Mouse (Mus musculus) E14TG2a.4 (cell line): ENCODE data around the gene Zc3h7b.

Experiments
- H3K27me3 ChIP-seq: 2 replicates; pipeline ENCODE4 v1.6.1; 2014; ENCODE audit warnings: low read length, control low read depth; ENCODE audit not compliant: insufficient read depth
- H3K36me3 ChIP-seq: 2 replicates; pipeline ENCODE4 v1.6.1; 2014; ENCODE audit warnings: low read length, control low read depth; ENCODE audit not compliant: insufficient read depth
- H3K4me1 ChIP-seq: replicated peaks from 2 replicates; pipeline ENCODE4 v1.6.1; 2014; ENCODE audit warnings: low read depth, low read length, control low read depth
- H3K4me3 ChIP-seq: replicated peaks from 2 replicates; pipeline ENCODE4 v1.5.1; 2014; ENCODE audit warnings: mild to moderate bottlenecking, low read length
- H3K9me3 ChIP-seq: 2 replicates; pipeline ENCODE4 v1.6.1; 2014; ENCODE audit warnings: low read length, control low read depth
- CTCF ChIP-seq: conservative IDR thresholded peaks from 2 replicates; pipeline ENCODE4 v1.5.1; 2014; ENCODE audit warnings: low read length
- NANOG ChIP-seq: IDR thresholded peaks from 2 replicates; pipeline ENCODE4 v1.6.1; 2014; ENCODE audit warnings: borderline replicate concordance, low read length, mixed read lengths
- POU5F1 ChIP-seq: IDR thresholded peaks from 2 replicates; pipeline ENCODE4 v1.6.1; 2014; ENCODE audit warnings: low read length, borderline replicate concordance

Gene Zc3h7b

DNA sequence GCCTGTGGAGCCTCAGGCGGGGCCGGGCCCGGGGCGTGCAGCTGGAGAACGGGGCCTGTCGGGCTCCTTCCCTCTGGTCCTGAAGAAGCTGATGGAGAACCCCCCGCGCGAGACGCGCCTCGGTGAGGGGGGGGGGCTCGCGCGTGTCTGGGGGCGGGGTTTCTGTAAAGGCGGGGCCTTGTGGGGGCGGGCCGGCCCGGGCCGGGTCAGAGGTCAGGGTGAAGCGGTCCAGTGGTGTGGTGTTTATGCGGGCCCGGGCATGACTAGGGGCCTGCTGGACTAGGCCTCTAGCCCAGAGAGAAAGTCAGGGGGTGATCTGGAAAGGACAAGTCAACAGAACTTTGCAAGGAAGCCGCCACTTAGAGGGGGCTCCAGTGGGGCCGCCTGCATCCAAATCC is 66.7 kb downstream of the Zc3h7b start:
- H3K36me3 ChIP-seq, result peaks cover 23% of the 10 kb centered on the region
- peaks cover 37% of the 10 kb centered on the region for H3K4me1 ChIP-seq
- peaks cover 4% of the 10 kb centered on the region for H3K27me3 ChIP-seq
- H3K9me3 ChIP-seq, result no peaks in the 10 kb centered on the region
- no peak for TF ChIP-seq CTCF
- no peak for TF ChIP-seq POU5F1
- TF ChIP-seq NANOG, result no peak
- H3K4me3 ChIP-seq, result peak overlapping the region; percentile 86

DNA sequence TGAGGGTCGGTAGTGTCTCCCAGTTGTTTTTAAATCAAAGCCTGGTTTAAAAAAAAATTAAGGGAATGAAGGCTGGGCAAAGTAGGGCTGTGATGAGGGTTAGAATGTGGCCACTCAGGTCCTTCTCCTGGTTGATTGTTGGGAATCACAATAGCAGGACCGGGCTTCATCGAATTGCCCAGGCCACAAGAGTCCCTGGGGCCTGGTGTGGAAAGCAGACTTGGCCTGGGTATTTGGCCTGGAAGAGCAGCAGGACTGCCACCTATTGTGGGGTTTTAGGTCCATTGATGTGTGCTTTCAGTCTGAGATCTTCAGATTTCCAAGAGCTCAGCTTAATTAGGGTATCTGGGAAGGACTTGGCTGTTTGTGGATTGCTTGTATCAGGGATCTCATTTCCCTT is 67.4 kb downstream of the Zc3h7b start:
- H3K4me1 ChIP-seq, result peaks cover 37% of the 10 kb centered on the region
- TF ChIP-seq POU5F1 (no peak), CTCF (no peak), NANOG (no peak)
- H3K9me3 ChIP-seq, result no peaks in the 10 kb centered on the region
- H3K4me3 ChIP-seq, result peak overlapping the region; percentile 86
- H3K36me3 ChIP-seq, result peaks cover 30% of the 10 kb centered on the region
- H3K27me3 ChIP-seq, result peaks cover 4% of the 10 kb centered on the region

- Histone ChIP-seq H3K4me1 (peaks cover 37% of the 10 kb centered on the region), H3K4me3 (peak overlapping the region; percentile 86), H3K27me3 (peaks cover 4% of the 10 kb centered on the region), H3K9me3 (no peaks in the 10 kb centered on the region), H3K36me3 (peaks cover 36% of the 10 kb centered on the region)
- TF ChIP-seq POU5F1, result no peak
- TF ChIP-seq NANOG, result no peak
- TF ChIP-seq CTCF, result no peak
Observed at GRCm38 (mm10) chr15:81812696-81813631, 68.1 kb downstream of the Zc3h7b start.

GRCm38 (mm10) chr15:81813986-81814705 is 69.3 kb downstream of the Zc3h7b start:
- Histone ChIP-seq H3K27me3 (peaks cover under 1% of the 10 kb centered on the region), H3K4me1 (peaks cover 37% of the 10 kb centered on the region), H3K36me3 (peaks cover 40% of the 10 kb centered on the region), H3K4me3 (no peak overlapping the region), H3K9me3 (no peaks in the 10 kb centered on the region)
- TF ChIP-seq NANOG (no peak), CTCF (no peak)

DNA sequence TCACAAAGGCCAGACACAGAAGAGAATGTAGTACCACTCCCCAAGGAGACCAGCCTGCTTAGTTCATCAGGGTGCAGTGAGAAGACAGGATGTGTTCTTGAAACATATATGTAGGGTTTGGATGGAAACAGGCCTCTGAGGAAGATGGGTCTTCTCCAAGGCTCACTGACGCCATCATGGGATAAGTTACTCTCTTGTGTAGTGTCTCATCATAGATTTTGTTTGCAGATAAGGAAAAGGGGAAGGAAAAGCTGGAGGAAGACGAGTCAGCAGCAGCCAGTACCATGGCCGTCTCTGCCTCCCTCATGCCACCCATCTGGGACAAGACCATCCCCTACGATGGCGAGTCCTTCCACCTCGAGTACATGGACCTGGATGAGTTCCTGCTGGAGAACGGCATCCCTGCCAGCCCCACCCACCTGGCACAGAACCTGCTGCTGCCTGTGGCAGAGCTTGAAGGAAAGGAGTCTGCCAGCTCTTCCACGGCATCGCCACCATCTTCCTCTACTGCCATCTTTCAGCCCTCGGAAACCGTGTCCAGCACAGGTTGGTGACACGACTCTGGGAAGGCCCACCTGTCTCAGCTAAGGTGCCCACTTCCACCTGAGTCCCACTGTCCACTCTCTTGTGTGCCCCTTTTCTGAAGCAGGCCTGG is 70.0 kb downstream of the Zc3h7b start:
- TF ChIP-seq CTCF, result no peak
- TF ChIP-seq NANOG, result no peak
- no peak for TF ChIP-seq POU5F1
- Histone ChIP-seq H3K36me3 (peaks cover 47% of the 10 kb centered on the region), H3K27me3 (no peaks in the 10 kb centered on the region), H3K4me3 (no peak overlapping the region), H3K4me1 (peaks cover 33% of the 10 kb centered on the region), H3K9me3 (no peaks in the 10 kb centered on the region)

DNA sequence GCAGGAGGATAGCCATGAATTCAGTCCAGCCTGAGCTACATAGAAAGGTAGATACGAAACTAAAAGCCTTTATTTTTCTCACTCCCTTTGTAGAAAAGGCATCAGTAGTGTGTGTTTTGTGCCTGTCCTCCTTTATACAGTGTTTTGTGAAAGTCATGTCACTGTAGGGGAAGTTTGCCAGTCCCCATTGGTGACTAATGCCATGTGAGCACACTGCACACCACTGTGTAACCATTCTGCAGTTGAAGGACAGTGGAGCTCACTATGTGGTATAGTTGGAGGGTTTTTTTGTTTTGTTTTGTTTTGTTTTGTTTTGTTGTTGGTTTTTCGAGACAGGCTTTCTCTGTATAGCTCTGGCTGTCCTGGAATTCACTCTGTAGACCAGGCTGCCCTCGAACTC is 73.5 kb downstream of the Zc3h7b start:
- no peak for TF ChIP-seq NANOG
- no peak for TF ChIP-seq POU5F1
- no peak for TF ChIP-seq CTCF
- H3K27me3 ChIP-seq, result no peaks in the 10 kb centered on the region
- H3K36me3 ChIP-seq, result peaks cover 74% of the 10 kb centered on the region
- no peaks in the 10 kb centered on the region for H3K9me3 ChIP-seq
- H3K4me1 ChIP-seq, result peaks cover 9% of the 10 kb centered on the region
- no peak overlapping the region for H3K4me3 ChIP-seq

DNA sequence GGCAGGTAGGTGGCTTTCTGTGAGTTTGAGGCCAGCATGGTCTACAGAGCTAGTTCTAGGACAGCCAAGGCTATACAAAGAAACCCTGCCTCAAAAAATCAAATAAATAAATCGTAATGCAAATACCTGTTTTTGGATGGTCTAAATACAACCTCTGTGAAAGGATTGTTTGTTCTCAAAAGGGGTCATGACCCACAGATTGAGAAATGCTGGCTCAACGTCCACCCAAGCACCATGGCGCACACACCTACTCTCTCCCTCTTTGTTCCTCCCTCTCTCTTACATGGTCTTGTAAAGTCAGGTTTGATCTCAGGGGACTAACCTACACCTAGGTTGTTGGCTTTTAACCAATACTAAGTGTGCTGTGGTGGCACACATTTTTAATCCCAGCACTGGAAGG is 77.8 kb downstream of the Zc3h7b start:
- no peak for TF ChIP-seq CTCF
- TF ChIP-seq POU5F1, result no peak
- no peak for TF ChIP-seq NANOG
- H3K4me3 ChIP-seq, result no peak overlapping the region
- H3K4me1 ChIP-seq, result peaks cover 9% of the 10 kb centered on the region; the same call in 1 of the 2 replicates
- no peaks in the 10 kb centered on the region for H3K27me3 ChIP-seq
- no peaks in the 10 kb centered on the region for H3K9me3 ChIP-seq
- peaks cover 66% of the 10 kb centered on the region for H3K36me3 ChIP-seq

DNA sequence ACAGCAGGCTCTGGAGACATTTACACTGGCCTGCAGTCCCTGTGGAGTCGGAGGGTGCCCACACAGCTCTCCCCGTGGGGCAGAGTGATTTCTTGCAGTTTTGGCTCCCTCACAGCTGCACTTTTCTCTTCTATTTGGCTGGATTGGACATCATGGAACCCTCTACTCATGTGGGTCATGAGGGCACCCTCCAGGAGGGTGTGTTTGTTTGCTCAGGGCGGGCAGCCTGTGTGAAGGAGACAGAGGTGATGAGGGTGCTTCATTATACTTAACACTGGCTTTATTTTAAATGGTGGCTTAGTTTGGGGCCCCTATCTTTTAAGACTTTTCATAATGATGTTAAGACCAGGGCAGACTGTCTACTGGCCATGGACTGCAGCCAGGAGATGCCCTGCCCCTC is 80.0 kb downstream of the Zc3h7b start:
- no peak for TF ChIP-seq CTCF
- no peak for TF ChIP-seq POU5F1
- no peak for TF ChIP-seq NANOG
- Histone ChIP-seq H3K9me3 (no peaks in the 10 kb centered on the region), H3K4me1 (peaks cover 9% of the 10 kb centered on the region; the same call in 1 of the 2 replicates), H3K4me3 (no peak overlapping the region), H3K36me3 (peaks cover 53% of the 10 kb centered on the region), H3K27me3 (0 out of 2 replicates have a peak, but pooled peaks cover 2% of the 10 kb centered on the region)
